Mouse (Mus musculus) liver, adult 2 months (tissue): Measurements from ENCODE around the gene Ttll5. TPM values are rescaled to one million over a fixed set of nuclear protein-coding genes. Genes with fewer than 3 reads are reported as not detected.

ENCODE experiments used
- DNase-seq: peaks from one replicate; pipeline ENCODE4 v3.0.0-alpha.2; 2011; ENCODE audit warnings: low read depth, low spot score; ENCODE audit errors: extremely low read depth
- H3K27ac ChIP-seq: fragments of 200-500 bp; replicated peaks from 2 replicates; pipeline ENCODE4 v1.5.1; 2012; ENCODE audit warnings: low read depth, mild to moderate bottlenecking, control low read depth, inconsistent platforms, low read length; ENCODE audit not compliant: insufficient read depth
- H3K27me3 ChIP-seq: fragments of 200-500 bp; 2 replicates; pipeline ENCODE4 v1.6.1; 2012; ENCODE audit warnings: mild to moderate bottlenecking, moderate library complexity, low read length, inconsistent platforms; ENCODE audit not compliant: control insufficient read depth, insufficient read depth
- H3K36me3 ChIP-seq: fragments of 200-500 bp; 2 replicates; pipeline ENCODE4 v1.6.1; 2012; ENCODE audit warnings: low read length, inconsistent platforms; ENCODE audit not compliant: control insufficient read depth, insufficient read depth
- H3K4me1 ChIP-seq: fragments of 200-500 bp; 2 replicates; pipeline ENCODE4 v1.6.1; 2011; ENCODE audit warnings: low read length; ENCODE audit not compliant: control insufficient read depth, insufficient read depth
- H3K4me3 ChIP-seq: fragments of 200-500 bp; 2 replicates; pipeline ENCODE4 v1.5.1; 2011; ENCODE audit warnings: low read depth, mild to moderate bottlenecking, control low read depth, low read length, moderate library complexity; ENCODE audit not compliant: insufficient read depth
- H3K79me2 ChIP-seq: fragments of 200-500 bp; 2 replicates; pipeline ENCODE4 v1.6.1; 2012; ENCODE audit warnings: inconsistent platforms, mild to moderate bottlenecking, low read length, moderate library complexity; ENCODE audit not compliant: control insufficient read depth, insufficient read depth
- H3K9ac ChIP-seq: fragments of 200-500 bp; 2 replicates; pipeline ENCODE4 v1.6.1; 2012; ENCODE audit warnings: low read depth, mild to moderate bottlenecking, control low read depth, inconsistent platforms, low read length
- CTCF ChIP-seq: fragments of 200-500 bp; IDR thresholded peaks from 2 replicates; pipeline ENCODE4 v1.5.1; 2011; ENCODE audit warnings: low read depth, low read length, control low read depth
- POLR2A ChIP-seq: fragments of 200-500 bp; IDR thresholded peaks from 2 replicates; pipeline ENCODE4 v1.6.1; 2011; ENCODE audit warnings: low read length, control low read depth; ENCODE audit not compliant: insufficient read depth; ENCODE audit errors: extremely low read depth
- WGBS: fragments of 180-500 bp; shearing (Covaris S2); methylation state at CpG from one replicate; pipeline ENCODE4 v1.1.7; 2018; 5-methylcytosine and 5-hydroxymethylcytosine counted together
- polyA plus RNA-seq: library from polyadenylated mRNA; depleted of rRNA; stranded (reverse); fragments of >200 nt; gene quantifications from 2 replicates; pipeline ENCODE4 v1.2.3, GENCODE M21; 2012
- total RNA-seq: library from RNA; depleted of rRNA; stranded (reverse); fragments of >200 nt; gene quantifications from 2 replicates; pipeline ENCODE4 v1.2.3, GENCODE M21; 2014

Gene Ttll5
- total and polyA plus RNA-seq, 2 experiments = 7.6 to 13.1 TPM

- Histone ChIP-seq H3K27me3 (no peaks in the 10 kb centered on the region), H3K4me1 (peaks cover 1% of the 10 kb centered on the region; the same call in 1 of the 2 replicates), H3K36me3 (no peaks in the 10 kb centered on the region), H3K9ac (no peak overlapping the region), H3K27ac (no peak overlapping the region), H3K4me3 (no peak overlapping the region), H3K79me2 (no peaks in the 10 kb centered on the region)
- TF ChIP-seq CTCF (no peak), POLR2A (no peak)
- no peak for DNase-seq
- 85% methylated on average over 11 of the region's 11 CpGs for WGBS
Observed at GRCm38 (mm10) chr12:85963699-85964098, 139.2 kb downstream of the Ttll5 start.

- Histone ChIP-seq H3K4me3 (no peak overlapping the region), H3K27ac (no peak overlapping the region), H3K27me3 (no peaks in the 10 kb centered on the region), H3K4me1 (peaks cover 1% of the 10 kb centered on the region; the same call in 1 of the 2 replicates), H3K9ac (no peak overlapping the region), H3K36me3 (no peaks in the 10 kb centered on the region), H3K79me2 (no peaks in the 10 kb centered on the region)
- no peak for DNase-seq
- TF ChIP-seq CTCF = no peak
- TF ChIP-seq POLR2A = no peak
- WGBS = 88% methylated on average over 3 of the region's 3 CpGs
Observed at GRCm38 (mm10) chr12:85964436-85964835, 140.0 kb downstream of the Ttll5 start.

GRCm38 (mm10) chr12:85967812-85968211, 143.4 kb downstream of the Ttll5 start:
- TF ChIP-seq POLR2A (no peak), CTCF (no peak)
- no peak overlapping the region for H3K9ac ChIP-seq
- no peak overlapping the region for H3K27ac ChIP-seq
- H3K27me3 ChIP-seq = no peaks in the 10 kb centered on the region
- H3K4me1 ChIP-seq = peaks cover 1% of the 10 kb centered on the region; the same call in 1 of the 2 replicates
- H3K4me3 ChIP-seq = no peak overlapping the region
- H3K79me2 ChIP-seq = no peaks in the 10 kb centered on the region
- no peaks in the 10 kb centered on the region for H3K36me3 ChIP-seq
- no peak for DNase-seq

- Histone ChIP-seq H3K79me2 (no peaks in the 10 kb centered on the region), H3K9ac (no peak overlapping the region), H3K27me3 (no peaks in the 10 kb centered on the region), H3K4me3 (no peak overlapping the region), H3K4me1 (no peaks in the 10 kb centered on the region), H3K36me3 (no peaks in the 10 kb centered on the region), H3K27ac (no peak overlapping the region)
- WGBS = 87% methylated on average over 4 of the region's 4 CpGs
- TF ChIP-seq CTCF (no peak), POLR2A (no peak)
- no peak for DNase-seq
Observed at GRCm38 (mm10) chr12:85968409-85968808, 143.9 kb downstream of the Ttll5 start.

GRCm38 (mm10) chr12:85969571-85969970, 145.1 kb downstream of the Ttll5 start:
- Histone ChIP-seq H3K79me2 (no peaks in the 10 kb centered on the region), H3K4me3 (no peak overlapping the region), H3K27me3 (no peaks in the 10 kb centered on the region), H3K27ac (no peak overlapping the region), H3K4me1 (no peaks in the 10 kb centered on the region), H3K36me3 (no peaks in the 10 kb centered on the region), H3K9ac (no peak overlapping the region)
- TF ChIP-seq POLR2A = no peak
- no peak for TF ChIP-seq CTCF
- DNase-seq = no peak
- 85% methylated on average over 5 of the region's 5 CpGs for WGBS

GRCm38 (mm10) chr12:85970191-85970590, 145.7 kb downstream of the Ttll5 start:
- Histone ChIP-seq H3K27ac (no peak overlapping the region), H3K27me3 (no peaks in the 10 kb centered on the region), H3K4me1 (no peaks in the 10 kb centered on the region), H3K4me3 (no peak overlapping the region), H3K79me2 (no peaks in the 10 kb centered on the region), H3K36me3 (no peaks in the 10 kb centered on the region), H3K9ac (no peak overlapping the region)
- 75% methylated on average over 5 of the region's 5 CpGs for WGBS
- TF ChIP-seq CTCF (no peak), POLR2A (no peak)
- no peak for DNase-seq
